Mouse (Mus musculus) CH12.LX (cell line): ENCODE results near the gene Lpo.

Source experiments
- BHLHE40 ChIP-seq: IDR thresholded peaks from 2 replicates; pipeline ENCODE4 v1.6.1; 2011; ENCODE audit warnings: mild to moderate bottlenecking, low read depth, low read length, improper control_type of control experiment
- CTCF ChIP-seq, 2 experiments: IDR thresholded peaks in 1 of 2; conservative IDR thresholded peaks in 1 of 2; 2 replicates each; pipeline ENCODE4 v1.5.1; 2011 to 2012; ENCODE audit warnings: low read depth in 2 of 2, low read length in 2 of 2, improper control_type of control experiment in 1 of 2, inconsistent platforms in 1 of 2, mild to moderate bottlenecking in 1 of 2, moderate library complexity in 1 of 2
- EP300 ChIP-seq: IDR thresholded peaks from 2 replicates; pipeline ENCODE4 v1.6.1; 2011; ENCODE audit warnings: low read length, improper control_type of control experiment
- JUND ChIP-seq: conservative IDR thresholded peaks from 2 replicates; pipeline ENCODE4 v1.6.1; 2011; ENCODE audit warnings: low read depth, low read length, improper control_type of control experiment
- NELFE ChIP-seq: IDR thresholded peaks from 2 replicates; pipeline ENCODE4 v1.6.1; 2011; ENCODE audit warnings: low read depth, low read length, improper control_type of control experiment
- NRF1 ChIP-seq: IDR thresholded peaks from 2 replicates; pipeline ENCODE4 v1.6.1; 2014; ENCODE audit warnings: low read depth, mild to moderate bottlenecking, inconsistent platforms, low read length, improper control_type of control experiment, moderate library complexity
- POLR2A ChIP-seq: IDR thresholded peaks from 2 replicates; pipeline ENCODE4 v1.6.1; 2011; ENCODE audit warnings: low read depth, mild to moderate bottlenecking, improper control_type of control experiment, low read length
- ZMIZ1 ChIP-seq: IDR thresholded peaks from 2 replicates; pipeline ENCODE4 v1.6.1; 2012; ENCODE audit warnings: low read depth, mild to moderate bottlenecking, inconsistent platforms, low read length, improper control_type of control experiment

DNA sequence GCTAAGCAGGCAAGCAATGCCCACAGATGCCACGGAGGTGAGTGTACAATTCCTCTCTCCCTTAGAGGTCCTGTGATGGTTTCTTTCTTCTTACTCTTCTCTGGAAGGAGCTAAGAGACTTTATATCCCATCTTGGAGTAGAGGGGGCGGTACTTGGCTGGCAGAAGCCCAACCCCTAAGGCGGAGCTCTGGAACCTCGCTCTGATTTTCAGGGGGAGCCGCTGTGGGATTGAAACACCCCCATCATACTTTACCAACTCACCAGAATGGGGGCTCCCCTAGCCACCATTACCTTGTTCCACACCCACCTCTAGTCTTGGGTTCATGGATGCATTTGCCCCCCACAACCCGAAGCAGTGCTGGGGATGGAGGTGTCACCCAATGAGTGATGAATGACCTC is 47.3 kb upstream of the Lpo start, which contains the start of gene Epx:
- TF ChIP-seq ZMIZ1: no peak
- TF ChIP-seq JUND: no peak
- TF ChIP-seq POLR2A: no peak
- TF ChIP-seq CTCF (conservative IDR thresholded peaks at IDR 0.05 in 1 of 2, IDR thresholded peaks at IDR 0.05 in 1 of 2; ENCODE audit: low read depth in 2 of 2, low read length in 2 of 2): no peak
- no peak for TF ChIP-seq NELFE
- no peak for TF ChIP-seq NRF1
- TF ChIP-seq EP300: no peak
- no peak for TF ChIP-seq BHLHE40
